Mouse (Mus musculus) layer of hippocampus, postnatal 25 days (tissue): ENCODE measurements around the gene Gse1. TPM values are rescaled to one million over a fixed set of nuclear protein-coding genes. Genes with fewer than 3 reads are reported as not detected.

Experiments
- DNase-seq, 2 experiments: peaks; one replicate each; pipeline ENCODE4 v3.0.0; 2022; ENCODE audit warnings: mixed read lengths in 2 of 2, low spot score in 1 of 2; ENCODE audit errors: extremely low spot score in 1 of 2
- total RNA-seq, 2 experiments: library from RNA; stranded (reverse); gene quantifications; 2 replicates each; pipeline ENCODE4 v1.2.3; 2021

The Gse1 gene
- total RNA-seq, 2 experiments from 2014 or later, result 121 to 145 TPM

DNA sequence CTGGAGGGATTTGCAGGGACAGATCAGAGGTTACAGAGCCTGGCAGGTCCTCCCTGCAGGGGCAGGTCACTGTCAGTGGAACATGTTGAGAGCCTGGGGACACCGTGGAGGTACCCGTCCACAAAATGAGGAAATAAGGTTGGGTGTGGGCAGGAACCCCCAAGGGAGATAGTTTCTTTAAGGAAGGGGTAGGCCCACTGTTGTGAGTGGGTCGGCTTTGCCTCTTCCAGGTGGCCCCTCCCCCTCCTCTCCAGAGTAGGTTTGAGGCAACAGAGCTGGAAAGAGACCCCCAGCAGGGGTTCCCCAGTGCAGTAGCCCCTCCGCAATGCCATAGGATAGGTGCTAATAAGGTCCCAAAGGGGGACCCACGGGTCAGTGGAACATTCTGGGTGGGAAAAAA lies 274.2 kb downstream of the Gse1 start:
- DNase-seq, result no peak

DNA sequence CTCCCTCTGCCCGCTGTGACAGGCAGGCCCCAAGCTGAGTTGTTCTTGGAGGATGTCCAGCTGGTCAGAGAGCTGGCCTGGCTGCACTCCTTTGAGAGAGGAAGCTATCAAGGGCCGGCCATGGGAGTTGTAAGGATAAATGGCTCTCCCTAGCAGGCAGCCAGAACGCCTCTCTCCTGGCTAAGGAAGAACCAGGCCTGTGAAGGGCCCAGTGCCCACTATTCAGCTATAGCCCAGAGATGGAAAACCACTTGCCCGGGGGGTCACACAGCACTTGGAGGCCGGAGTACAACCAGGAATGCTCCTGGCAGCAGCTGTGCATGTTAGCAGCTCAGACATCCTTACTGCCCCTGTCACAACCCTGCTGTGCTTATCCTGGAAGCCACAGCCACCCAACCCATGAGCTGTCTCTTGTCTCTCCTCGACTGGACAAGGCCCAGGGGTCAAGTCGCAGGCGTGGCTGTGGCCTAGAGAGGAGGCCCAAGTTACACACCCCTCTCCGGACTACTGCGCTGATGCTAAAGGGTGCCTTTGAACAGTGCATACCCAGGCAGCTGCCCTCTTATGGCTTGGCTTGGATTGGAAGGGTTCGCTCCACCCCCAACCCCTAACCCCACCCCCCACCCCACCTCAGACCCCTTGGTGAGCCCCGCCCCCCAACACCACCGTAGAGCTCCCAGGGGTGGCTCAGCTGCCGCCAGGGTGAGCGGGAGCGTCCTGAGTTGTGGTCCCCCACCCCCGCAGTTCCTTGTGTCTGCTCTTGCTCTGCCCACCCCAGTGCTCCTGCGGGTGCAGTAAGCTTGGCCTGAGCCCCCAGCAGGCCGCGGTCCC lies 276.2 kb downstream of the Gse1 start:
- no peak for DNase-seq

DNA sequence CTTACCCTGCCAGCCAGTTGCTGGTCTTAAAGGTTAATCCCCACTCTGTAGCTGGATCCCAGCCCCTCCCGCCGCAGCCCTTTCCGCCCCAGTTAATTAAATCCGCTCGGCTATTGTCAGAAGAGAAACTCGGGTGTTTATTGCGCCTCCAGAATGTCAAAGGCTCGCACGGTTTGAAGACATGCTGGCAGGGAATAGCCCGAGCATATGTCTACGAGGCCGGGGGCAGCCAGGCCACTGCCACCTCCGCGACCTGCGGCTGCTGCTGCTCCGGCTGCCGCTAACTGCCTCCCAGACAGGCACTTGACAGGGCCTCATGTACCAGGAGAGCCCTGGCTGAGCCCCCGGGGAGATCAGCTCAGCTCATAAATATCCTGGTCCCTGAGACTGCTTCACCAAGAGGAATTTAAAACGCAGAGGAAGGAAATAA lies 276.8 kb downstream of the Gse1 start:
- DNase-seq, result no peak

GRCm38 (mm10) chr8:120505619-120506310 lies 277.5 kb downstream of the Gse1 start:
- no peak for DNase-seq

GRCm38 (mm10) chr8:120506562-120506961 lies 278.3 kb downstream of the Gse1 start:
- no peak for DNase-seq

DNA sequence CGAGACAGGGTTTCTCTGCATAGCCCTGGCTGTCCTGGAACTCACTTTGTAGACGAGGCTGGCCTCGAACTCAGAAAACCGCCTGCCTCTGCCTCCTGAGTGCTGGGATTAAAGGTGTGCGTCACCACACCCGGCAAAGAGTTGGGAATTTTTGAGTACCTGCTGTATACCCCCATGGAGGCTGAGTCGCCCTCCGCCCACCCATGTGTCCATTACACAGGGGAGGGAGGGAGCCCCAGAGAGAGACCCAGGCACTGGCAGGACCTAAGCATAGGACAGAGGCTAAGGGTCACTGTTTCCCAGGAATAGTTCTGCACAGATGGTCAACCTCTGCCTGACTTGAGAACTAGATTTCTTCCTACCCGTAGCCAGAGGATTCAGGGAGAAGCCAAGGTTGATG lies 279.0 kb downstream of the Gse1 start:
- DNase-seq, result no peak

DNA sequence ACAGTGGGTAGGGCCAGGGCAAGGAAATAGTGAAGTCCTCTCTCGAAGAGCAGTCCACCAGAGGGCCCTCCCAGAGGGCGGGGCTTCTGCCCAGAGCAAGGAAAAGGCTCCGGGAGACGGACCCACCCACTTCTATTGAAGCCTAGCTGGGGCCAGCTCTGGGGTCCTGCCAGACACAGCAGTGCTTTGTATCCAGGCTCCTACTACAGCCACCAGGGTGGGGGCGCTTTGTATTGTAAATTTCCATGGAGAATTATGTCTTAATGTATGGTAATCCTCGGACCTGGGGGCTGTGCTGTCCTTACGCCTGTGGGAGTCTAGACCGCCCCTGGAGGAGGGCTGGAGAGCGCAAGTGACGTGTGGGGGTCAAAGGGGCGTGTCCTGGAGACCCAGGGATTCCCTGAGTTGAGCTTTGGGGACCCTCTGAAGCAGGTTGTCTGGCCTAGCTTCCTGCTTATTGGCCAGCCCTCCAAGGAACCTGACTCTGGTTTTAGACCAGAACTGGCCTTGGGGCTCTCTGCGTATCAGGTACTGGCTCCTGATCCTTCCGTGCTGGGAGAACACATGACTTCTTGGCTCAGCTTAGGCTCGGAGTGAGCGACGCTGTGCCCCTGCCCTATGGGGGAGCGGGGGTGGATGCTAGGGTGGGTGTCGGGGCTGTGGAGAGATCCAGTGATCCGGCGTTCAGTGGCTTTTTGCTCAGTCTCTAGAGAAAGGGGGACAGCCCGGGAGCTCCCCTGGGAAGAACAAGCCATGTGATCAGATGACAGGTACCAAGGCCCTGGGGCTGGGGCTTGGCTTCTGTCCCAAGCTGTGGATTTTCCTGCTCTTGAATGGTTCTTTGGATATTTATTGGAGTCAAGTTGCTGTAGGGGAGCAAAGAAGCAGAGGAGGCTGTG lies 281.1 kb downstream of the Gse1 start:
- DNase-seq, result no peak

DNA sequence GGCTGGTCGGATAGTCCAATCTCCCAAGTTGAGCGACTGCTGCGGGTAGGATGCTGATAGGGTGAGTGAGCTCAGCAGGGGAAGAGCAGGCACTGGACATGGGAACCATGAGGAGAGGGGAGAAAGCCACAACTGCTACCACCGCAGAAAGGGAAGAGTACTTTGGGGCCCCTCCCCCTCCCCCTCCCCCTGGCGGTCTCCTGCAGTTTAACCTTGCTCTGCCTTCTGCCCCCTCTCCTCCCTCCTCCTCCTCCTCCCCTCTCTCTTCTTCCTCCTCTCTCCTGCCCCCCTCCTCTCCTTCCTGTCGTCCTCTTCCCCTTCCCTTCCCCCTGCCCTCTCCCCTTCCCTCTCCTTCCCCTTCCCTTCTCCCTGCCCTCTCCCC lies 281.8 kb downstream of the Gse1 start:
- no peak for DNase-seq

DNA sequence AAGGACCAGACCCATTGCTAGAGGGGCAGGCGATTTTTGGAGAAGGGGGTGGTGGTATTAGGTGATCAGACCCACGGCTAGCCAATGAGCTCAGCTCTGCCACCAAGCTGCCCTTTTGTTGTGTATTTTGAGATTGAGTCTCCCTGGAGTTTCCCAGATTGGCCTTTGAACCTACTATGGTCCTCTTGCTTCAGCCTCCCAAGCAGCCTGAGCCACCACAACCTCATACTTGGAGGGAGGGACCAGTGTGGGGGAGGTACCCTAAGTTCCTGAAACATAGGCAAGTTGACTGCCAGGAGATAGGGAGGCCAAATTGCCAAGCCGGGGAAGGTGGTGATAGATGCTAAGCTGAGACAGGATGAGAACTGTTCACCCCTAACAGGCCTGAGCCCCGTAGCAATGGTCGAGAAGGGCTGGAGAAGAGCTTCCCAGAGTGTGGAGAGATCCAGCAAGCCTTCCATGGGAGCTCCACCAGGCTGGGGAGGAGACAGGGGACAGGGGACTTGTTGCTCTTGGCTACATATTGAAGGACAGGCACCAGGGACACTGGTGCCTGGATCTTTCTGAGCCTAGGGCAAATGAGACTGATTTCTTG lies 282.7 kb downstream of the Gse1 start:
- no peak for DNase-seq

DNA sequence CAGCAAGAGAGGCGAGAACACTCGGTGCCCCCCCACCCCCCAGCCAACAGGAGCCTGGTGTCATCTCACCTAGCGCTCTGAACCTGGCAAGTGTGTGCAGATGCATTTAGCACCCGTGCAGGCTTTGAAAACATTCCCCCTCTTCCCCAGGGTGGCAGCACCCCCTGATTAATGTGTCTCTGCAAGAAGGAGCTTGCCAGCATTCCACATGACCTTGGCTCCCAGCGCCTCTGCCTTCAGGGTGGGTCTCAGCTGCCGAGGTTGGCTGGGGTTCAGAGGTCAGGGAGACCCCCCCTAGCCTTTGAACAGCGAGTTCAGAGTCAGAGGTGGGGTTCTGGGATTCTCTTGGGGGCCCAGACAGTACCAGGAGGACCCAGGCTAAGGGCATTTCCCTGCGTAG lies 283.5 kb downstream of the Gse1 start:
- DNase-seq, result no peak

- DNase-seq, result no peak
These were observed 284.1 kb downstream of the Gse1 start for GRCm38 (mm10) chr8:120512326-120512725.

GRCm38 (mm10) chr8:120513145-120513544 lies 284.9 kb downstream of the Gse1 start:
- DNase-seq, result no peak

- no peak for DNase-seq
These were observed 285.6 kb downstream of the Gse1 start for GRCm38 (mm10) chr8:120513638-120514461.

GRCm38 (mm10) chr8:120515214-120515613 lies 287.0 kb downstream of the Gse1 start:
- DNase-seq, result no peak

- no peak for DNase-seq
These were observed 287.4 kb downstream of the Gse1 start for GRCm38 (mm10) chr8:120515650-120516049.

DNA sequence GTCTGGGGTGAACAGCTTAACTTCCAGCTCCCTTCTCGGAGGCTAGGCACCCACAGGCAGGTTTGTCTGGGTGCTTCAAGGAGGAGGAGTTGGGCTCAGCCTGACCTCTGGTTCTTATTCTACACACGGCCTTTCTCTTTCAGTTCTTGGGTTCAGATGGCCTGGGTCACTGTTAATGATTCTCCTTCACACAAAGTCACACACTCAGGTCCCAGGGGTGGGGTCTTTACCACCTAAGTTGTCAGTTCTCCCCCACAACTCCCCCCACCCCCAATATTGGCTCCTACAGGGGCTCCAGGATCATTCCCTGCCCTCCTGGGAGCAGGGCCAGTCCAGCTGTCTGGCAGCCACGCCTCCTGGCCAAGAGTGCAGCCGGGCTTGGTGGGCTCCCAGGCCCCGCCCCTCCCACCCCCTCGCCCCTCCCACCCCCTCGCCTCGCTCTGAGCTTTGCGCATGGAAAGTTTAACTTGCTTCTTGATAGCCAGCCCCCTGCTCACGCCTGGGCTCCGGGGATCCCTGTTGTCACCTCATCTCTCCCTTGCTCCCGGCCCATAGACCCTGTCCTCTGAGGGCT lies 288.0 kb downstream of the Gse1 start:
- DNase-seq, result no peak

GRCm38 (mm10) chr8:120517666-120518410 lies 289.6 kb downstream of the Gse1 start:
- no peak for DNase-seq

DNA sequence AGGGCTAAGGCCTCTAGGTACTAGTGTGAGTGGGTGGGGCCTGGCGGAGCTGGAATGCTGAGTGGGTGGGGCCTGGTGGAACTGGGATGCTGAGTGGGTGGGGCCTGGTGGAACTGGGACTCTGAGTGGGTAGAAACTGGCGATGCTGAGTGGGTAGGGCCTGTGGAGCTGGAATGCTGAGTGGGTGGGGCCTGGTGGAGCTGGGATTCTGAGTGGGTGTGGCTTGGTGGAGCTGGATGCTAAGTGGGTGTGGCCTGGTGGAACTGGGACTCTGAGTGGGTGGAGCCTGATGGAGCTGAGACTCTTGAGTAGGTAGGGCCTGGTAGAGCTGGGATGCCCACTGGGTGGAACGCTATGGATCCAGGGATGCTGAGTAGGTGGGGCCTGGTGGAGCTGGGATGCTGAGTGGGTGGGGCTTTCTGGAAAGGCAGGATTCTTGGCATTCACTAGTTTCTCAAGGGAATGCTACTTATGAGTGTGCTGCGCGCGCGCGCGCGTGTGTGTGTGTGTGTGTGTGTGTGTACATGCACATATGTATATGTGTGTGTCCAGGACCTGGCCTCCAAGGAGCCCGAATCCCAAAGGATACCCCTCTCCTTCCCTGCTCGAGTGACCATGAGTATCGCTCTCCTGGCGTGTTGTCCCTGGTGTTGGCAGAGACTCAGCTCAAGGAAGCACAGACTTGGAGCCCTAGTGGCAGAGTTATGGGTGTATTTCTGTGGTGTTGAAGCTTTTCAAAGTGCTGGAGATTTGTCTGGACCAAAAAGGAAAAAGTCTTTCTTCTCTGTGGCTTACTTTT lies 290.7 kb downstream of the Gse1 start:
- DNase-seq, result no peak
